ENCODE assay signal across 8 mouse cellular contexts in genomic region chr9:114046028-114046427, GRCm38 (mm10). TPM values are rescaled to one million over a fixed set of nuclear protein-coding genes. Genes with fewer than 3 reads are reported as not detected.
DNase-seq lines count a peak whose midpoint lies in the region; ATAC-seq and TF ChIP-seq lines count a peak whose summit lies in the region.
"Had no signal": no experiment of that assay in that cellular context is flagged by ENCODE, and none has a peak within 500 bp of the region (broad histone marks: within the 10 kb centered on the region; RNA-seq: fewer than 3 reads in every experiment).

Fbxl2 (minus strand) TSS chr9:114046191.

- H3K4me2 ChIP-seq in limb, embryonic 11.5 days (ENCODE audit: low read depth, severe bottlenecking) = no peak within 1 kb of the TSS
- H3K4me2 ChIP-seq in forebrain, embryonic 16.5 days (ENCODE audit: low read length) = no peak within 1 kb of the TSS
- H3K4me2 ChIP-seq in intestine, postnatal 0 days (replicated peaks; ENCODE audit: low read depth) = peak within 1 kb of the TSS; percentile 10; the same call in 1 of the 2 replicates
- H3K4me2 ChIP-seq: limb, embryonic 12.5 days had no signal

- 89% methylated on average over 10 of the region's 10 CpGs for WGBS in limb, embryonic 11.5 days
- 92% methylated on average over 10 of the region's 10 CpGs for WGBS in limb, embryonic 10.5 days
- 93% methylated on average over 10 of the region's 10 CpGs for WGBS in forebrain, embryonic 16.5 days
- WGBS in intestine, postnatal 0 days = 80% methylated on average over 10 of the region's 10 CpGs
- 76% methylated on average over 10 of the region's 10 CpGs for WGBS in small intestine, adult 2 months

- no peak for TF ChIP-seq POLR2A in small intestine, adult 2 months (IDR thresholded peaks at IDR 0.05; ENCODE audit: low read depth, low read length)

- DNase-seq in limb, embryonic 11.5 days (ENCODE audit: low spot score) = no peak
- DNase-seq in limb, embryonic 10.5 days (ENCODE audit: low spot score) = no peak
- no peak for DNase-seq in urinary bladder, postnatal 14 days (ENCODE audit: low spot score)

- H3K9ac ChIP-seq in limb, embryonic 11.5 days (ENCODE audit: low read length) = no peak within 1 kb of the TSS
- H3K9ac ChIP-seq in forebrain, embryonic 16.5 days (replicated peaks; ENCODE audit: low read depth, low read length) = no peak within 1 kb of the TSS
- H3K9ac ChIP-seq in intestine, postnatal 0 days (ENCODE audit: low read depth, low read length) = no peak within 1 kb of the TSS
- H3K9ac ChIP-seq: limb, embryonic 12.5 days had no signal

- no peaks in the 10 kb centered on the region for H3K4me1 ChIP-seq in limb, embryonic 11.5 days (ENCODE audit: control insufficient read depth, insufficient read depth, low read length)
- H3K4me1 ChIP-seq in limb, embryonic 10.5 days = no peaks in the 10 kb centered on the region
- H3K4me1 ChIP-seq in forebrain, embryonic 16.5 days (replicated peaks; ENCODE audit: control insufficient read depth, insufficient read depth, low read length) = no peaks in the 10 kb centered on the region
- H3K4me1 ChIP-seq in intestine, postnatal 0 days (replicated peaks; ENCODE audit: control insufficient read depth, insufficient read depth, low read length) = no peaks in the 10 kb centered on the region
- H3K4me1 ChIP-seq in small intestine, adult 2 months (ENCODE audit: control insufficient read depth, insufficient read depth, insufficient read length, low read length) = no peaks in the 10 kb centered on the region
- H3K4me1 ChIP-seq: limb, embryonic 12.5 days had no signal

- ATAC-seq in limb, embryonic 11.5 days (ENCODE audit: insufficient number of reproducible peaks, low FRiP score, low TSS enrichment, low read depth) = peak; percentile 26; the same call in 1 of the 2 replicates
- ATAC-seq in forebrain, embryonic 16.5 days = no peak
- peak; percentile 31; the same call in 1 of the 2 replicates for ATAC-seq in intestine, postnatal 0 days
- ATAC-seq in cerebellum, adult (ENCODE audit: insufficient number of reproducible peaks, low FRiP score, low TSS enrichment) = no peak

- no peak within 1 kb of the TSS for H3K27ac ChIP-seq in limb, embryonic 11.5 days (replicated peaks; ENCODE audit: low read depth, low read length)
- no peak within 1 kb of the TSS for H3K27ac ChIP-seq in limb, embryonic 10.5 days
- H3K27ac ChIP-seq in forebrain, embryonic 16.5 days (ENCODE audit: low read length) = no peak within 1 kb of the TSS
- no peak within 1 kb of the TSS for H3K27ac ChIP-seq in intestine, postnatal 0 days (ENCODE audit: low read depth, low read length)
- H3K27ac ChIP-seq in small intestine, adult 2 months (ENCODE audit: insufficient read depth, low read depth, low read length) = no peak within 1 kb of the TSS
- H3K27ac ChIP-seq: limb, embryonic 12.5 days had no signal

- no peak for TF ChIP-seq CTCF in intestine, postnatal 0 days (IDR thresholded peaks at IDR 0.05; ENCODE audit: low read depth)
- no peak for TF ChIP-seq CTCF in small intestine, adult 2 months (IDR thresholded peaks at IDR 0.05; ENCODE audit: extremely low read depth, insufficient read length, insufficient replicate concordance, low read depth, low read length)

- no peaks in the 10 kb centered on the region for H3K36me3 ChIP-seq in limb, embryonic 11.5 days (ENCODE audit: control insufficient read depth, insufficient read depth, low read length)
- no peaks in the 10 kb centered on the region for H3K36me3 ChIP-seq in limb, embryonic 10.5 days
- no peaks in the 10 kb centered on the region for H3K36me3 ChIP-seq in forebrain, embryonic 16.5 days (ENCODE audit: control insufficient read depth, insufficient read depth)
- H3K36me3 ChIP-seq in intestine, postnatal 0 days (ENCODE audit: control insufficient read depth, insufficient read depth) = no peaks in the 10 kb centered on the region
- no peaks in the 10 kb centered on the region for H3K36me3 ChIP-seq in small intestine, adult 2 months (ENCODE audit: control insufficient read depth, insufficient read depth, low read length)
- H3K36me3 ChIP-seq: limb, embryonic 12.5 days had no signal

- H3K9me3 ChIP-seq in limb, embryonic 11.5 days (ENCODE audit: control insufficient read depth, low read length) = no peaks in the 10 kb centered on the region
- no peaks in the 10 kb centered on the region for H3K9me3 ChIP-seq in limb, embryonic 10.5 days (replicated peaks)
- H3K9me3 ChIP-seq in forebrain, embryonic 16.5 days (ENCODE audit: control insufficient read depth, low read length) = no peaks in the 10 kb centered on the region
- no peaks in the 10 kb centered on the region for H3K9me3 ChIP-seq in intestine, postnatal 0 days (ENCODE audit: control insufficient read depth)
- H3K9me3 ChIP-seq: limb, embryonic 12.5 days had no signal

- H3K27me3 ChIP-seq in limb, embryonic 11.5 days (ENCODE audit: control insufficient read depth, insufficient read depth, low read length) = no peaks in the 10 kb centered on the region
- no peaks in the 10 kb centered on the region; the same call in 1 of the 2 replicates for H3K27me3 ChIP-seq in limb, embryonic 10.5 days (ENCODE audit: low read depth, poor library complexity, severe bottlenecking)
- no peaks in the 10 kb centered on the region for H3K27me3 ChIP-seq in forebrain, embryonic 16.5 days (replicated peaks; ENCODE audit: control insufficient read depth, insufficient read depth, low read length)
- H3K27me3 ChIP-seq in intestine, postnatal 0 days (replicated peaks; ENCODE audit: control insufficient read depth, insufficient read depth, low read length) = no peaks in the 10 kb centered on the region
- H3K27me3 ChIP-seq in small intestine, adult 2 months (ENCODE audit: control insufficient read depth, insufficient read depth, low read length) = peaks cover 7% of the 10 kb centered on the region

- no peak within 1 kb of the TSS for H3K4me3 ChIP-seq in limb, embryonic 11.5 days (ENCODE audit: low read depth, low read length)
- H3K4me3 ChIP-seq in limb, embryonic 10.5 days = no peak within 1 kb of the TSS
- H3K4me3 ChIP-seq in forebrain, embryonic 16.5 days (replicated peaks; ENCODE audit: low read length) = no peak within 1 kb of the TSS
- H3K4me3 ChIP-seq in intestine, postnatal 0 days (ENCODE audit: low read depth, low read length) = no peak within 1 kb of the TSS
- peak within 1 kb of the TSS; percentile 15 for H3K4me3 ChIP-seq in small intestine, adult 2 months (ENCODE audit: low read depth, low read length)
- H3K4me3 ChIP-seq: limb, embryonic 12.5 days had no signal

RNA-seq across cellular contexts. Expression of gene Fbxl2, which starts in this region (rescaled TPM):
- 2.7 and 4.0 TPM in 2 replicates for polyA plus RNA-seq in limb, embryonic 11.5 days (2014; fragmentation: Nextera tagmentation; extraction: Ambion mirVana)
- 3.2 and 5.4 TPM in 2 replicates for polyA plus RNA-seq in limb, embryonic 10.5 days (2016; fragmentation: Nextera tagmentation; extraction: Ambion mirVana)
- polyA plus RNA-seq in forebrain, embryonic 16.5 days (2015; fragmentation: Nextera tagmentation; extraction: Ambion mirVana) = 19.6 and 26.8 TPM in 2 replicates
- polyA plus RNA-seq in intestine, postnatal 0 days (2015; fragmentation: Nextera tagmentation; extraction: Ambion mirVana) = 1.1 and 1.5 TPM in 2 replicates
- 0.81 and 1.2 TPM in 2 replicates for polyA plus RNA-seq in small intestine, adult 2 months (2012; rRNA removed)

Comparison
In these comparisons a context has a peak if more than half of its experiments do, and no peak if none do; other contexts are left out.
1. ATAC-seq: peak in limb, embryonic 11.5 days (single experiment) and intestine, postnatal 0 days (single experiment); none in forebrain, embryonic 16.5 days (single experiment) and cerebellum, adult (single experiment).